Mouse (Mus musculus): ENCODE results near the gene Dvl3. TPM values are rescaled to one million over a fixed set of nuclear protein-coding genes. Genes with fewer than 3 reads are reported as not detected.
"Not testable (repeated sequence)": the region's sequence is repeated elsewhere in the genome, so short reads cannot be mapped to it uniquely, and the experiment has no call there.

The Dvl3 gene
- polyA plus RNA-seq (2015; fragmentation: Nextera tagmentation; extraction: Ambion mirVana), result 37.5 and 44.3 TPM in 2 replicates

DNA sequence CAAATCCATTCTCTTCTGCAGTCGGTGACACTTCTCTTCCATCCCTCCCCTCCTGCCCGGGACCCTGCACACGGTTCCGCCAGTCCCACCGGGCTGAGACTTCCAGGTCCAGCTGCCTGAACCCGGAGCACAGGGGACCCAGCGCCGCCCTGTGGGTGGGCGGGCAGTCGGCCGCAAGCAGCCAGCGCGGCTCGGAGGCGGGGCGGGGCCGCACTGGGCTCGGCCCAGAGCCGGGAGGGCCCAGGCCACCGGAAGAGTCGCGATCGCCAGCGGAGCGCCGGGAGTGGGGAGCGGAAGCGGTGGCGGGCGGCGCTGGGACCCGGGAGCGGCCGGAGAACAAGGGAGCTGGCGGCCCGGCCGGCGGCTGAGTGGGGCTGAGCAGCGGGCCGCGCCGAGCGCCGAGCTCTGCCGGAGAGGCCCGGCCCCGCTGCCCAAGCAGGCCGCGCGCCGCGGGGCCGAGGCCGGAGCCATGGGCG is at the start of gene Dvl3:
Gene Dvl3 (plus strand): TSS at position 257 of the 476 bp plus-strand sequence.
- Histone ChIP-seq H3K9ac (peak within 1 kb of the TSS; percentile 97), H3K4me1 (replicated peaks) (peaks cover 35% of the 10 kb centered on the region), H3K4me3 (peak within 1 kb of the TSS; percentile 95), H3K9me3 (no peaks in the 10 kb centered on the region), H3K27ac (replicated peaks) (peak within 1 kb of the TSS; percentile 94), H3K27me3 (no peaks in the 10 kb centered on the region), H3K36me3 (0 out of 2 replicates have a peak, but pooled peaks cover 3% of the 10 kb centered on the region), H3K4me2 (peak within 1 kb of the TSS; percentile 71)
- ATAC-seq (ENCODE audit: low FRiP score, low read depth), result peak; percentile 95
- WGBS, result 0% methylated on average over 55 of the region's 55 CpGs

DNA sequence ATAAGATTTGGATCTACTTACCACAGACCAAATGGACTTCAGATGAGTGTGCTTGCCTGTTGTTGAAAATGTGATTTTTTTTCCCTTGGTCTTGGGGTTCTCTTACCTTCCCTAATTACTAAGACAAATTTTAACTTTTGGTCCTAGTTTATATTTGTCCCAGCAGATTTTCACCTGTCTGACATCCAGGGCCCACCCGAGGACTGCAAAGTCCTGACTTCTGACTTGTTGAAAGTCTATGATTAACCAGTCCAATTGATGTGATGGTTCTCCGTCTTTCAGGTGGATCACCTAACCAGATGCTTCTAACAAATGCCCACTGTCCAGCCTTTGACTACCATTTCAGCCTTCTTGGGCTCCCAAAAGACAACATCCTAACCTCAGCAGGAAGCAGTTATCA is 45.8 kb upstream of the Dvl3 start:
- no peak for ATAC-seq (ENCODE audit: low FRiP score, low read depth)
- no peaks in the 10 kb centered on the region for H3K36me3 ChIP-seq
- no peak overlapping the region for H3K27ac ChIP-seq (replicated peaks)
- no peak overlapping the region for H3K9ac ChIP-seq
- H3K4me3 ChIP-seq, result no peak overlapping the region
- H3K27me3 ChIP-seq, result no peaks in the 10 kb centered on the region
- H3K4me2 ChIP-seq, result no peak overlapping the region
- 95% methylated on average over 2 of the region's 2 CpGs for WGBS
- H3K9me3 ChIP-seq, result no peaks in the 10 kb centered on the region
- H3K4me1 ChIP-seq (replicated peaks), result no peaks in the 10 kb centered on the region

DNA sequence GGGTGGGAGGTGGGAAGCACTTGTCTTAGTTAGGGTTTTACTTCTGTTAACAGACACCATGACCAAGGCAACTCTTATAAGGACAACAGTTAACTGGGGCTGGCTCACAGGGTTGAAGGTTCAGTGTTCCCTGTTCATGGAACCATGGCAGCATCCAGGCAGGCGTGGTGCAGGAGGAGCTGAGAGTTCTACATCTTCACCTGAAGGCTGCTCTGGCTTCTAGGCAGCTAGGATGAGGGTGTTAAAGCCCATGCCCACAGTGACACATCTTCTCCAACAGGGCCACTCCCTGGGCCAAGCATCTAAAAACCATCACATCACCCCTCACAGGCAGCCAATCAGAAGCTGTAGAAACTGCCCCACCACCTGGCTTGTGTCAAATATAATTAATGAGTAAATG is 45.1 kb upstream of the Dvl3 start:
- no peaks in the 10 kb centered on the region for H3K9me3 ChIP-seq
- H3K4me2 ChIP-seq, result no peak overlapping the region
- H3K36me3 ChIP-seq, result no peaks in the 10 kb centered on the region
- no peaks in the 10 kb centered on the region for H3K4me1 ChIP-seq (replicated peaks)
- H3K9ac ChIP-seq, result no peak overlapping the region
- H3K4me3 ChIP-seq, result no peak overlapping the region
- no peak overlapping the region for H3K27ac ChIP-seq (replicated peaks)
- no peak for ATAC-seq (ENCODE audit: low FRiP score, low read depth)
- WGBS, result 85% methylated on average over 1 of the region's 1 CpGs
- H3K27me3 ChIP-seq, result no peaks in the 10 kb centered on the region

DNA sequence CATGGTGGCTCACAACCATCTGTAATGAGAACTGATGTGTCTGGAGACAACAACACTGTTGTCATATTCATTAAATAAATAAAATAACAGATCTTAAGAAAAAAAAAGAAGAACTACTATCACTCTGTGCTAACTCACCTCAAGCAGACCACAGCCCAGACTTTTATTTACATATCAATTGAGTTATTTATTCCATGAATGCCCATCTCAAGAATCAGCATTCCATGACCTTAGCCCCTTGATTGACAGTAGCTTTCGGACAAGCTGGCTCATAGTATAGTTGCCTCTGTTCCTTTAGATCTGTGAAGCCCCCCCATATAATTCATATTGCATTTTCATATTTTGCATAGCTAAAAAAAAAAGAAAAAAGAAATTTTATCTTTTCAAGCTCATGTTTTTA is 43.0 kb upstream of the Dvl3 start:
- Histone ChIP-seq H3K27ac (replicated peaks) (no peak overlapping the region), H3K36me3 (no peaks in the 10 kb centered on the region), H3K4me3 (no peak overlapping the region), H3K27me3 (no peaks in the 10 kb centered on the region), H3K4me1 (replicated peaks) (no peaks in the 10 kb centered on the region), H3K9ac (no peak overlapping the region), H3K4me2 (no peak overlapping the region), H3K9me3 (no peaks in the 10 kb centered on the region)
- WGBS, result 89% methylated on average over 1 of the region's 1 CpGs
- ATAC-seq (ENCODE audit: low FRiP score, low read depth), result no peak

DNA sequence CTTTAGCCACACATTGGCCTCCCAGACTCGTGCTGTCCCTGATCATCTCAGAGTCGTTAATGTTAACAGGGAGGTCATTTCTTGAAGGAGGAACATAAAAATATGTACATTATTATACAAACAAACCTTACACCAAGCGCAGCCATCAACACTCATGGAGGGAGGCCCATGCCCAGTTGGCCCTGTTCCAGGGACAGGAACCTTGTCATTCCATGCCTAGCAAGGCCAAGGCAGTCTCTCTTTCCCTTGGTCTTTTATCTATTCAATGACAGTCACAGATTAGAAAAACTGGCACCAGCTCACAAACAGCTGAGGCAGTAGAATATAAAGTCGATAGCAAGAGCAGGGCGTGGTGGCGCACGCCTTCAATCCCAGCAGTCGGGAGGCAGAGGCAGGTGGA is 42.6 kb upstream of the Dvl3 start:
- Histone ChIP-seq H3K27me3 (no peaks in the 10 kb centered on the region), H3K4me1 (replicated peaks) (no peaks in the 10 kb centered on the region), H3K27ac (replicated peaks) (no peak overlapping the region), H3K4me2 (no peak overlapping the region), H3K4me3 (no peak overlapping the region), H3K9me3 (no peaks in the 10 kb centered on the region), H3K36me3 (no peaks in the 10 kb centered on the region), H3K9ac (no peak overlapping the region)
- WGBS, result 91% methylated on average over 8 of the region's 8 CpGs
- no peak for ATAC-seq (ENCODE audit: low FRiP score, low read depth)

DNA sequence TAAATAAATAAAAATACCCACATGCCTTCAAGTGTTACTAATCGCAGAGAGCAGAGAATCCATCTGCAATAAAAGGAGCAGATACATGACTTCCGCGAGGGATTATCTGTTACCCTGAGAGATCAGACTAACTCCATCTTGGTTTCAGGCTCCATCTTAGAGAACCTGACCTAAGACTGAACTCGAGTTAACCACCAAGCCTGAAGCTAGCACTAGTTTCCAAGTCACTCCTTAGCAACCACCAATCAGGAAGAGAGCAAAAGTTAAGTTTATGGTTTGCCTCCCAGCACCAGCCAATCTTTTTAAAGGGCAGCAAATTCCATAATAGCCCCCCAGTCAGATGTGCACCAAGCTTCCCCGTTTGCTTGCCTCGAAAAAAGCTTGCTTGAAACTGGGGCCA is 42.0 kb upstream of the Dvl3 start:
- H3K27ac ChIP-seq (replicated peaks), result no peak overlapping the region
- H3K4me3 ChIP-seq, result no peak overlapping the region
- no peak overlapping the region for H3K9ac ChIP-seq
- no peak for ATAC-seq (ENCODE audit: low FRiP score, low read depth)
- H3K4me2 ChIP-seq, result no peak overlapping the region
- no peaks in the 10 kb centered on the region for H3K4me1 ChIP-seq (replicated peaks)
- no peaks in the 10 kb centered on the region for H3K36me3 ChIP-seq
- WGBS, result 88% methylated on average over 6 of the region's 6 CpGs
- no peaks in the 10 kb centered on the region for H3K9me3 ChIP-seq
- H3K27me3 ChIP-seq, result no peaks in the 10 kb centered on the region

DNA sequence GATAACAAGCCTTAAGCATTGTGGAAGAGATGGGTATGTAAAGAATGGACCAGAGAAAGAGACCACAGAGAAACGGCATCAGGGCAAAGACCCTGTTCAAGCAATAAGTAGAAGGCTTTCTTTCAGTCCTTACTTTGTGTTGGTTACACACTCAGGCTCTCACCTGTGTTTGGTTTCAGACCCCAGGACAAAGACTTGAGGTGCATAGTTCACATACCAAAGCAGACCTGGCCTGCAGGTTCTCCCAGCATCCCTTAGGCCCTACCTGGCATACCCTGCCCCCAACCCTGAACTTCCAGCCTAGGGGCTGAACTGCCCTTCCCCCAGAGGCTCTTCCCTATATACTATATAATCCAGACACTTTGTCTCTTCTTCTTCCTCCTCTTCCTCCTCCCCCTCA is 41.4 kb upstream of the Dvl3 start:
- no peaks in the 10 kb centered on the region for H3K9me3 ChIP-seq
- H3K9ac ChIP-seq, result no peak overlapping the region
- 88% methylated on average over 1 of the region's 1 CpGs for WGBS
- no peak overlapping the region for H3K4me3 ChIP-seq
- no peaks in the 10 kb centered on the region for H3K4me1 ChIP-seq (replicated peaks)
- no peak overlapping the region for H3K4me2 ChIP-seq
- H3K27me3 ChIP-seq, result no peaks in the 10 kb centered on the region
- no peak overlapping the region for H3K27ac ChIP-seq (replicated peaks)
- no peak for ATAC-seq (ENCODE audit: low FRiP score, low read depth)
- no peaks in the 10 kb centered on the region for H3K36me3 ChIP-seq

DNA sequence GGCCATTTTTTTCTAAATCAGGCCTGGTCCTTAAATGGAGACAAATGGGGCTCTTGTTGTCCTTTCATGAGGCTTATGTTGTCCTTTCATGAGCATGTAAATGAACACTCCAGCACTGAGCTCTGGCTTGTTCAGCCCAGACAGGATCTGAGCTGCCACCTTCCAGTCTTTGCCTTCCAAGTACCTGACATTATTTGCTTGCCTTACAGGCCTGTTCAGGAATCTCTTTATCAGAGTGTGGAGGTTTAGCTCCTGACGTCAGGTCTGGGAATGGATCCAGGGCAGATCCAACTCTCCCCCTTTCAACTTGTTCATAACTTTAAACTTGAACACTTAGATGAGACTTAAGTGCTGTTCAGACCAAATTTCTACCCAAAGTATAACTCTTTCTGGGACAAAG is 39.9 kb upstream of the Dvl3 start:
- Histone ChIP-seq H3K27ac (replicated peaks) (no peak overlapping the region), H3K27me3 (no peaks in the 10 kb centered on the region), H3K4me2 (no peak overlapping the region), H3K4me3 (no peak overlapping the region), H3K4me1 (replicated peaks) (no peaks in the 10 kb centered on the region), H3K9ac (no peak overlapping the region), H3K9me3 (no peaks in the 10 kb centered on the region), H3K36me3 (no peaks in the 10 kb centered on the region)
- WGBS, result 62% methylated on average over 1 of the region's 1 CpGs
- ATAC-seq (ENCODE audit: low FRiP score, low read depth), result no peak

DNA sequence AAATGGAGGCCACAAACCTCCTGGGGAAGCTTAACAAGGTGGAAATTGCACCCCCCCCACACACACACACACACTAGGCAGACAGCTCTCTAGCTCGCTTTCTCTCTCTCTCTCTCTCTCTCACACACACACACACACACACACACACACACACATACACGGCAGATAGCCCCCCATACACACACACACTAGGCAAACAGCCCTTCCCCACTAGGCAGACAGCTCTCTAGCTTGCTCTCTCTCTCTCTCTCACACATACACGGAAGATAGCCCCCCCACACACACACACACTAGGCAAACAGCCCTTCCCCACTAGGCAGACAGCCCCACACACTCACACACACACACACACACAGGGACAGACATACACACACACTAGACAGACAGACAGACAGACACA is 39.5 kb upstream of the Dvl3 start:
- H3K9ac ChIP-seq, result no peak overlapping the region
- no peaks in the 10 kb centered on the region for H3K9me3 ChIP-seq
- H3K4me3 ChIP-seq, result no peak overlapping the region
- no peaks in the 10 kb centered on the region for H3K36me3 ChIP-seq
- no peak overlapping the region for H3K27ac ChIP-seq (replicated peaks)
- H3K27me3 ChIP-seq, result no peaks in the 10 kb centered on the region
- no peak for ATAC-seq (ENCODE audit: low FRiP score, low read depth)
- H3K4me2 ChIP-seq, result no peak overlapping the region
- WGBS, result 68% methylated on average over 3 of the region's 3 CpGs
- no peaks in the 10 kb centered on the region for H3K4me1 ChIP-seq (replicated peaks)

DNA sequence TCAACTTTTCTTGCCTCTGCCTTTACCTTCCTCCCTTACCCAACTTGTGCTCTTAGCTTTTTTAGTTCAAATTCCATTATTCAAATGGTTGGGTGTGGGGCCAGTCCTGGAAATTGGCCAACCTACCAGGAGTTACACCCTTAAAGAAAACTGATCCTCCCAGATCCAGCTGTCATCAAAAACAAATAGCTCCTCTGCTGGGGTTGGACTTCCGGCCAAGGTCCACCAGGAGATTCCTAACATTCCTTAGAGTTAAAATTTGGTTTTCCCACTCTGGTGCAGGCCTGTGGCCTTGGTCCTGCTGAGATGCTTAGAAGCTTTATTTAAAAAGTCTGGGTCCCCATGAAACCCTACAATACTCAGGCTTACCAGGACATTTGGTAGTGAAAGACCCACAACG is 38.3 kb upstream of the Dvl3 start:
- H3K4me2 ChIP-seq, result no peak overlapping the region
- no peak for ATAC-seq (ENCODE audit: low FRiP score, low read depth)
- no peaks in the 10 kb centered on the region for H3K9me3 ChIP-seq
- no peaks in the 10 kb centered on the region for H3K4me1 ChIP-seq (replicated peaks)
- H3K4me3 ChIP-seq, result no peak overlapping the region
- H3K36me3 ChIP-seq, result no peaks in the 10 kb centered on the region
- H3K27me3 ChIP-seq, result no peaks in the 10 kb centered on the region
- WGBS, result 76% methylated on average over 2 of the region's 2 CpGs
- H3K9ac ChIP-seq, result no peak overlapping the region
- no peak overlapping the region for H3K27ac ChIP-seq (replicated peaks)

DNA sequence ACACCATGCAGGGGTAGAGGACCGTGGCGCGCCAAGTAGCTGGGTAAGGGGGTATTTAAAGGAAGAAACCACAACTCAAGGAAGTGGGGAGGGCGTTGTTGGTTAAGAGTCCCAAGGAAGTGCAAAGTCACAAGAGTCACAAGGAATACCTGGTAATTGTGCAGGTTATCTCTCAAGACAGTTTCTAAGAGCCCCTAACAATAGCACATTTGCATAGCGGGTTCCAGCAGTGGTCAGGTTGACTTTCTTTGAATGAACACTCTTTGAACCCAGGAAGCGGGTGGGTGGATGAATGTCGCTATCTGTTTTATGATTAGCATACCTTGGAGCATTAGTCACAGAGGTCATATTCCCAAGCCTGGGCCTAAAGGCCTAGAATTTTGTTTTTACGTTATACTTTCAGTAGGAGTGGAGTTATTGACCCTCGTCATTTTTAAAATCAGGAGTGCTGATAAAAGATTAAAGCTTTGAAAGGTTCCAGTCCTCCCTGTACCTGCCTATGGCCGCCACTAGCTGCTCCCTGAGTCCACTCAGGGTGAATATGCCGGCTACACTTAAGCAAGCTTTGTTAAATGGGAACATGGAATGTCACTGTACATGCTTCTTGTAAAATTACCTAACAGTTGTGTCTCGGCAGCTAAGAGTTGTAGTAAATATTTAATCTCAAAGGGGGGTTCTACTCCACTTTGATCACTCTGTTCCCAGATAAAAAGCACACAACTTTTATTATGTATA is 37.6 kb upstream of the Dvl3 start:
- H3K27me3 ChIP-seq; H3K4me1 ChIP-seq (replicated peaks); H3K9ac ChIP-seq; H3K4me2 ChIP-seq; ATAC-seq (ENCODE audit: low FRiP score, low read depth); H3K9me3 ChIP-seq; H3K27ac ChIP-seq (replicated peaks); H3K36me3 ChIP-seq; H3K4me3 ChIP-seq: not testable (repeated sequence)
- WGBS, result 94% methylated on average over 12 of the region's 12 CpGs

DNA sequence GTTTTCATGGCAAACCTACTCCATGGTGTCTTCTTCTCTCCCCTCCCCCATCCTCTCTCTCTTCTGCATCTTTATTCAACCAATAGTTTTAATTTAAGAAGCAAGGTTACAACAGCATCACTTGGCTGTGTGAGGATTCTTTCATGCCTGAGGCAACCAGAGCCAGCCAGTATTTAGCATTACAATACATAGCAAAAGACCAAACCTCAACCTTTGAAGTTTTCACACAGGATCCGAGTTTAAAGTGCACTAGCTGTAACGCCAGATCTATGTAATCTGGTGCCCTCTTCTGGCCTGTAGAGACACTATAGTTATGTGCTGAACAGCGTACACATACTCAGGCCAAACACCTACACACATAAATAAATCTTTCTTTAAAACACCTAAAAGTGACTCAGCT is 36.7 kb upstream of the Dvl3 start:
- no peaks in the 10 kb centered on the region for H3K36me3 ChIP-seq
- H3K4me1 ChIP-seq (replicated peaks), result no peaks in the 10 kb centered on the region
- H3K4me3 ChIP-seq, result no peak overlapping the region
- ATAC-seq (ENCODE audit: low FRiP score, low read depth), result no peak
- no peak overlapping the region for H3K27ac ChIP-seq (replicated peaks)
- no peaks in the 10 kb centered on the region for H3K27me3 ChIP-seq
- 31% methylated on average over 3 of the region's 3 CpGs for WGBS
- no peak overlapping the region for H3K4me2 ChIP-seq
- no peak overlapping the region for H3K9ac ChIP-seq
- no peaks in the 10 kb centered on the region for H3K9me3 ChIP-seq

DNA sequence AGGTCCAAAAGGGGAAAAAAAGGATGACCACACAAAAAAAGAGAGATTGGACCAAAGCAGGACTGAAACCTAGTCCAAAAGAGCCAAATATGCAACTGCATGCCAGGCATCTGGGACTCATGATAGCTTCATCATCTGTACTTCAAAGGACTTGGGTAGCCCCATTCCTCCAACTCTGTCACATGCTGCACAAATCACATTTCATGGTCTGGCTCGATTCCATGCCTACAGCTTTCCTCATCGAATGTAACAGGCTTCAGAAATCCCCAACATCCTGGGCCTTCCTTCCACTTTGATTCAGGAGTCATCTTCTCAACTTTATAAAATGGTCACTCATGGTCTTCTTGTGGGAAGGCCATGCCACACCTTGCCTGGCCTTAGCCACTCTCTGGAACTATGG is 35.0 kb upstream of the Dvl3 start:
- no peak overlapping the region for H3K9ac ChIP-seq
- no peaks in the 10 kb centered on the region for H3K36me3 ChIP-seq
- WGBS, result 68% methylated on average over 2 of the region's 2 CpGs
- no peak for ATAC-seq (ENCODE audit: low FRiP score, low read depth)
- no peaks in the 10 kb centered on the region for H3K4me1 ChIP-seq (replicated peaks)
- no peak overlapping the region for H3K4me2 ChIP-seq
- H3K4me3 ChIP-seq, result no peak overlapping the region
- H3K27me3 ChIP-seq, result no peaks in the 10 kb centered on the region
- H3K27ac ChIP-seq (replicated peaks), result no peak overlapping the region
- H3K9me3 ChIP-seq, result no peaks in the 10 kb centered on the region

All from hindbrain, embryonic 15.5 days (tissue).